Mouse (Mus musculus): Measurements from ENCODE around the gene Epop. TPM values are rescaled to one million over a fixed set of nuclear protein-coding genes. Genes with fewer than 3 reads are reported as not detected.

The Epop gene
- polyA plus RNA-seq, 1 experiment from 2014 or later: 3.3 TPM

GRCm38 (mm10) chr11:97662893-97663527, 33.5 kb upstream of the Epop start, which contains the start of gene Mllt6:
Gene Mllt6, plus strand, starts transcription at chr11:97663414.
- under 1% methylated on average over 32 of the region's 76 CpGs for WGBS
- peak within 1 kb of the TSS; percentile 69 for H3K4me3 ChIP-seq (ENCODE audit: low read depth, low read length)

GRCm38 (mm10) chr11:97662207-97662892, 32.8 kb upstream of the Epop start:
- peaks cover 27% of the 10 kb centered on the region for H3K4me1 ChIP-seq (ENCODE audit: control insufficient read depth, insufficient read depth, low read length)
- no peak for ATAC-seq
- H3K4me3 ChIP-seq (ENCODE audit: low read depth, low read length): peak overlapping the region; percentile 69
- peak overlapping the region; percentile 79 for H3K4me2 ChIP-seq (ENCODE audit: low read length)
- no peaks in the 10 kb centered on the region for H3K9me3 ChIP-seq (replicated peaks; ENCODE audit: control insufficient read depth, low read length)
- H3K27me3 ChIP-seq (replicated peaks; ENCODE audit: control insufficient read depth, insufficient read depth, low read length): peaks cover 17% of the 10 kb centered on the region
- H3K27ac ChIP-seq (ENCODE audit: low read depth, low read length): no peak overlapping the region
- peak overlapping the region; percentile 89; the same call in 1 of the 2 replicates for H3K9ac ChIP-seq (ENCODE audit: low read length)
- WGBS: 3% methylated on average over 21 of the region's 21 CpGs
- no peak for DNase-seq (ENCODE audit: low spot score)
- peaks cover 12% of the 10 kb centered on the region for H3K36me3 ChIP-seq (ENCODE audit: control insufficient read depth, insufficient read depth, low read length)

More at GRCm38 (mm10) chr11:97662893-97663527, 33.5 kb upstream of the Epop start, which contains the start of gene Mllt6:
- Histone ChIP-seq H3K4me2 (ENCODE audit: low read length) (peak within 1 kb of the TSS; percentile 79), H3K4me1 (ENCODE audit: control insufficient read depth, insufficient read depth, low read length) (peaks cover 27% of the 10 kb centered on the region), H3K36me3 (ENCODE audit: control insufficient read depth, insufficient read depth, low read length) (peaks cover 16% of the 10 kb centered on the region), H3K27me3 (replicated peaks; ENCODE audit: control insufficient read depth, insufficient read depth, low read length) (peaks cover 17% of the 10 kb centered on the region), H3K27ac (ENCODE audit: low read depth, low read length) (peak within 1 kb of the TSS; percentile 82), H3K9ac (ENCODE audit: low read length) (peak within 1 kb of the TSS; percentile 89), H3K9me3 (replicated peaks; ENCODE audit: control insufficient read depth, low read length) (no peaks in the 10 kb centered on the region)
- DNase-seq (ENCODE audit: low spot score): peak; percentile 93
- ATAC-seq: peak; percentile 65

GRCm38 (mm10) chr11:97661648-97662133, 32.2 kb upstream of the Epop start:
- H3K4me2 ChIP-seq (ENCODE audit: low read length): peak overlapping the region; percentile 79
- H3K27me3 ChIP-seq (replicated peaks; ENCODE audit: control insufficient read depth, insufficient read depth, low read length): peaks cover 17% of the 10 kb centered on the region
- H3K36me3 ChIP-seq (ENCODE audit: control insufficient read depth, insufficient read depth, low read length): peaks cover 6% of the 10 kb centered on the region
- 1% methylated on average over 20 of the region's 20 CpGs for WGBS
- no peak for DNase-seq (ENCODE audit: low spot score)
- H3K4me1 ChIP-seq (ENCODE audit: control insufficient read depth, insufficient read depth, low read length): peaks cover 27% of the 10 kb centered on the region
- no peak overlapping the region for H3K27ac ChIP-seq (ENCODE audit: low read depth, low read length)
- H3K4me3 ChIP-seq (ENCODE audit: low read depth, low read length): peak overlapping the region; percentile 17
- H3K9me3 ChIP-seq (replicated peaks; ENCODE audit: control insufficient read depth, low read length): no peaks in the 10 kb centered on the region
- ATAC-seq: no peak
- no peak overlapping the region; the same call in 1 of the 2 replicates for H3K9ac ChIP-seq (ENCODE audit: low read length)

GRCm38 (mm10) chr11:97660734-97661647, 31.5 kb upstream of the Epop start:
- no peaks in the 10 kb centered on the region for H3K9me3 ChIP-seq (replicated peaks; ENCODE audit: control insufficient read depth, low read length)
- peak overlapping the region; percentile 67 for H3K4me3 ChIP-seq (ENCODE audit: low read depth, low read length)
- H3K27me3 ChIP-seq (replicated peaks; ENCODE audit: control insufficient read depth, insufficient read depth, low read length): peaks cover 17% of the 10 kb centered on the region
- H3K36me3 ChIP-seq (ENCODE audit: control insufficient read depth, insufficient read depth, low read length): peaks cover 3% of the 10 kb centered on the region; the same call in 1 of the 2 replicates
- H3K9ac ChIP-seq (ENCODE audit: low read length): peak overlapping the region; percentile 84
- WGBS: 5% methylated on average over 27 of the region's 27 CpGs
- peak overlapping the region; percentile 79 for H3K4me2 ChIP-seq (ENCODE audit: low read length)
- no peak overlapping the region for H3K27ac ChIP-seq (ENCODE audit: low read depth, low read length)
- DNase-seq (ENCODE audit: low spot score): no peak
- no peak for ATAC-seq
- peaks cover 27% of the 10 kb centered on the region for H3K4me1 ChIP-seq (ENCODE audit: control insufficient read depth, insufficient read depth, low read length)

GRCm38 (mm10) chr11:97659990-97660714, 30.6 kb upstream of the Epop start:
- peak; percentile 89 for ATAC-seq
- WGBS: under 1% methylated on average over 60 of the region's 78 CpGs
- Histone ChIP-seq H3K9me3 (replicated peaks; ENCODE audit: control insufficient read depth, low read length) (no peaks in the 10 kb centered on the region), H3K4me1 (ENCODE audit: control insufficient read depth, insufficient read depth, low read length) (peaks cover 27% of the 10 kb centered on the region), H3K27ac (ENCODE audit: low read depth, low read length) (peak overlapping the region; percentile 44; the same call in 1 of the 2 replicates), H3K4me2 (ENCODE audit: low read length) (peak overlapping the region; percentile 79), H3K9ac (ENCODE audit: low read length) (peak overlapping the region; percentile 84), H3K4me3 (ENCODE audit: low read depth, low read length) (peak overlapping the region; percentile 67), H3K36me3 (ENCODE audit: control insufficient read depth, insufficient read depth, low read length) (no peaks in the 10 kb centered on the region), H3K27me3 (replicated peaks; ENCODE audit: control insufficient read depth, insufficient read depth, low read length) (peaks cover 17% of the 10 kb centered on the region)
- peak; percentile 80 for DNase-seq (ENCODE audit: low spot score)

GRCm38 (mm10) chr11:97659267-97659989, 29.9 kb upstream of the Epop start:
- H3K27ac ChIP-seq (ENCODE audit: low read depth, low read length): peak overlapping the region; percentile 44; the same call in 1 of the 2 replicates
- 0 out of 2 replicates have a peak, but pooled peaks have one; percentile 15 for ATAC-seq
- DNase-seq (ENCODE audit: low spot score): no peak

GRCm38 (mm10) chr11:97658751-97659266, 29.3 kb upstream of the Epop start:
- Histone ChIP-seq H3K27me3 (replicated peaks; ENCODE audit: control insufficient read depth, insufficient read depth, low read length) (peaks cover 17% of the 10 kb centered on the region), H3K4me3 (ENCODE audit: low read depth, low read length) (no peak overlapping the region), H3K4me1 (ENCODE audit: control insufficient read depth, insufficient read depth, low read length) (peaks cover 21% of the 10 kb centered on the region), H3K4me2 (ENCODE audit: low read length) (peak overlapping the region; percentile 79; the same call in 1 of the 2 replicates), H3K9me3 (replicated peaks; ENCODE audit: control insufficient read depth, low read length) (no peaks in the 10 kb centered on the region), H3K36me3 (ENCODE audit: control insufficient read depth, insufficient read depth, low read length) (no peaks in the 10 kb centered on the region), H3K27ac (ENCODE audit: low read depth, low read length) (no peak overlapping the region), H3K9ac (ENCODE audit: low read length) (no peak overlapping the region; the same call in 1 of the 2 replicates)
- WGBS: 71% methylated on average over 11 of the region's 11 CpGs
- ATAC-seq (no peak), DNase-seq (ENCODE audit: low spot score) (no peak)

More at GRCm38 (mm10) chr11:97659267-97659989, 29.9 kb upstream of the Epop start:
- Histone ChIP-seq H3K4me3 (ENCODE audit: low read depth, low read length) (peak overlapping the region; percentile 67), H3K9ac (ENCODE audit: low read length) (peak overlapping the region; percentile 84), H3K4me2 (ENCODE audit: low read length) (peak overlapping the region; percentile 79), H3K4me1 (ENCODE audit: control insufficient read depth, insufficient read depth, low read length) (peaks cover 21% of the 10 kb centered on the region), H3K27me3 (replicated peaks; ENCODE audit: control insufficient read depth, insufficient read depth, low read length) (peaks cover 17% of the 10 kb centered on the region), H3K36me3 (ENCODE audit: control insufficient read depth, insufficient read depth, low read length) (no peaks in the 10 kb centered on the region), H3K9me3 (replicated peaks; ENCODE audit: control insufficient read depth, low read length) (no peaks in the 10 kb centered on the region)
- WGBS: 12% methylated on average over 13 of the region's 13 CpGs
